ENCODE assay signal across 8 mouse cellular contexts in the genomic region with DNA sequence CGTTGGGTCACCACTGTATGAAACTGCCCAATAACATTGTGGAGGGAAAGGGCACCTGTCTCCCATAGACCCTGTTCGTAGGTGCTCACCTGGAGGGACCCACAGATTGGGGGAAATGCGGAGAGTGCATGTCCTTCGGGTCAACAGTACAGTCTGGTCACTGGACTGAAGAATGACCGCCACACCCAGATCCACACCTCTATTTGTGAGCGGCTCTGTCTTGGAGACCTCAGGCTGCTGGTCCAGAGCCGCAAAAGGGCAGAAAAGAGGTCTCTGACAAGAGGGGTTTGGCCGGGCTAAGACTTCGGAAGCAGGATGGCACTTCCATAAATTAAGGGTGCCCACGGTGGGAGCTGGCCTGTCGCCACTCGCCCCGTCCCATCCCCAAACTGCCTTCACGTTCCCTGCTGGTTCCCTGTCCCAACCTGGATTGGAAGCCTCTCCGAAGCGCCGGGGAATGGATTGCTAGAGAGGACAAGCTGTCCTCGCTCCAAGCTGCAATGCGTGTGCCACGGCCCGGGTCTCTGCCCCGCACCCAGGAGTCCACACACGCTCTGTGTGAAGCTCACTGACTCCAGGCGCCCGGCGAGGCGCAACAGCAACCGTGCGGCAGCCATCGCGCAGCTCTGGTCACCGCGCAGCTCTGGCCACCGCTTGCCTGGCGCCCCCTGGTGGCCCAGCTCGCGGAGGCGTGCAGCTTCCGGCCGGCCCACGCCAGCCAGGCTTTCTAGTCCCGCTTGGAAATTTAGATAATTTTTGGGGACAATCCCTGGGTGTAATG. TPM values are rescaled to one million over a fixed set of nuclear protein-coding genes. Genes with fewer than 3 reads are reported as not detected.
DNase-seq lines count a peak whose midpoint lies in the region; ATAC-seq lines count a peak whose summit lies in the region.

TSS of gene Nudt17 (minus strand) at position 660 of the 781 bp plus-strand sequence.

- H3K4me2 ChIP-seq in hindbrain, embryonic 14.5 days (replicated peaks), result peak within 1 kb of the TSS; percentile 98

- H3K4me1 ChIP-seq in hindbrain, embryonic 14.5 days (replicated peaks; ENCODE audit: control insufficient read depth, insufficient read depth, low read length), result no peaks in the 10 kb centered on the region; the same call in 1 of the 2 replicates

- no peaks in the 10 kb centered on the region for H3K27me3 ChIP-seq in hindbrain, embryonic 14.5 days (ENCODE audit: control insufficient read depth, insufficient read depth, low read length)

- 6% methylated on average over 42 of the region's 42 CpGs for WGBS in hindbrain, embryonic 14.5 days

- H3K9me3 ChIP-seq in hindbrain, embryonic 14.5 days (ENCODE audit: control insufficient read depth, low read length), result no peaks in the 10 kb centered on the region

- peak; percentile 70 for DNase-seq in R1 (ENCODE audit: low read depth, low spot score)
- peak; percentile 90 to 95 for DNase-seq in cerebellum, postnatal 25 days
- DNase-seq in frontal cortex, postnatal 36 days (ENCODE audit: low spot score in 2 of 2), result peak; percentile 85 to 87
- DNase-seq in hindbrain, embryonic 14.5 days (ENCODE audit: low spot score), result peak; percentile 85
- peak; percentile 81 to 84 for DNase-seq in layer of hippocampus, postnatal 36 days
- DNase-seq in lung, postnatal 36 days, result peak; percentile 85
- peak; percentile 91 for DNase-seq in retina, embryonic 14.5 days (ENCODE audit: low spot score)
- peak; percentile 86 for DNase-seq in thymus, postnatal 4 days

- H3K9ac ChIP-seq in hindbrain, embryonic 14.5 days, result peak within 1 kb of the TSS; percentile 84

- no peak within 1 kb of the TSS for H3K27ac ChIP-seq in hindbrain, embryonic 14.5 days

- peaks cover 48% of the 10 kb centered on the region for H3K36me3 ChIP-seq in hindbrain, embryonic 14.5 days (replicated peaks; ENCODE audit: control insufficient read depth, insufficient read depth)

- ATAC-seq in hindbrain, embryonic 14.5 days (ENCODE audit: low FRiP score), result peak; percentile 87

- H3K4me3 ChIP-seq in hindbrain, embryonic 14.5 days (replicated peaks; ENCODE audit: low read length), result peak within 1 kb of the TSS; percentile 49

RNA-seq across cellular contexts. Expression of gene Nudt17, which starts in this region (rescaled TPM):
- polyA plus RNA-seq in hindbrain, embryonic 14.5 days (2014; fragmentation: Nextera tagmentation; extraction: Ambion mirVana), result 16.5 and 17.3 TPM in 2 replicates
- total RNA-seq in layer of hippocampus, postnatal 36 days (2021), result 10 to 100 TPM; 10.8 to 15.2 TPM
